Mouse (Mus musculus) R1 (cell line): ENCODE measurements at regions not wholly inside any gene's neighbourhood (a gene's known extent, or its start where the extent isn't known, plus 50 kb on each side); places are given as distances from the start of the nearest gene placed in this dataset.
A peak's percentile ranks its signal among the peaks of the same experiment; 100 is the strongest.

Experiments
- DNase-seq: peaks from one replicate; pipeline ENCODE4 v3.0.0-alpha.2; 2018; ENCODE audit warnings: low read depth, low spot score

DNA sequence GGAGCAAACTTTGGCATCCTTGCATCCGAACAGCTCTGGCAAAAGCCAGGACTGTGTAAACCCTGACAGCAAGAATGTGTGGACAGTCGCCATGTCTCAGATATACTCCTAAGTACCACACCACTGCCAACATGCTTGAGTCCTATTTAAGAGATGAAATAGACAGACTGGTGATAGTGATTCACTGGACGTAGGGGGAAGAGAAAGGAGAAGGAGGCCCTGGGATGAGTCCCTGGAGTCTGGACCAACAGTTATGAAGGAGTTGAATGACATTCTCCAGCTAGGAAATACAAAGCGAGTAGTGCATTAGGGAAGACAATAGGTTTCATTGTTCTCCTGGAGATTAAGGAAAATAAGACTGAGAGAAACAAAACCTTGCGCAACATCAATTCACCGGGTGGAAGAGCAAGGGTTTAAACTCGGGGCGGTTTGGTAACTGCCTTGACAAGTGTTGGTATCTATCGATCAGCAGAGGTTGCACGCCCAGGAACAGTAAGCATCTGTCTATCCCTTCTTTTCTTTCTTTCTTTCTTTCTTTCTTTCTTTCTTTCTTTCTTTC, 54.3 kb upstream of the Nrbf2 start:
- peak; percentile 30 for DNase-seq

- DNase-seq: no peak
Measured at GRCm38 (mm10) chr10:67344722-67345121, 59.6 kb upstream of the Nrbf2 start.

DNA sequence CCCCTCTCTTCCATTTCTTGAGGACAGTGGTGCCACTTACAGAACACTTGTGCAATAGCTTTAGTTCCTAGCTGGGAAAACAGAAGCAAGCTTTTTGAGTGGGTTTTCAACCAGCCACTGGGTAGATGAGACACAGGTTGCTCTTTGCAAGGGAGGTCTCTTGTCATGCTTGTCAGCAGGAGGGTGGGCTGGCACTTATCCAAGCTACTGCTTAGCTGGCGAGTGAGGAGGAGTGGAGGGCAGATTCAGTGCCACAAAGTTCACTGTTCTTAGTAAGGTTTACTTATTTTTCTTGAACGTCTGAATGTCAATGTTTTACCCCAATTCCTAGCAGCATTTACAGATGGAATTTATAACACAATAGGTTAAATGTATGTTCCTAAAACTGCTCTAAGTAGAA, 65.9 kb upstream of the Nrbf2 start:
- DNase-seq: no peak

DNA sequence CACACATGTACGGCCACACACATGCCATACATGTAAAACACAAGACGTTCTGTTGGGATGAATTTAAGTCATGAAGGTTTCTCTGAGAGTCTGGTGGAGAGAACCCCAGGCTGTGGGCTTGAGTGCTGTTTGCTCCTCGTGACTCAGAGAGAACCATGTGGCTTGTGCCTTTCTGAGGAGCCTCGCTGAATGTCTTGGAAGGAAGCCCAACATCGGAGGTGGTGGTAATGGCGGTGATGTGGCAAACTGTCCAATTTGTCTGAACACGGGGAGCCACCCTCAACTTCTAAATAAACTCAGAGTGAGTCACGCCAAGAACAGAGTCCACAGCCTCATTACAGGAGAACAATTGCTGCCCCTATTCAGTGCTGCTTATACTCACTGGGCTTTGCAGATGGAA, 75.7 kb upstream of the Nrbf2 start:
- DNase-seq: no peak

DNA sequence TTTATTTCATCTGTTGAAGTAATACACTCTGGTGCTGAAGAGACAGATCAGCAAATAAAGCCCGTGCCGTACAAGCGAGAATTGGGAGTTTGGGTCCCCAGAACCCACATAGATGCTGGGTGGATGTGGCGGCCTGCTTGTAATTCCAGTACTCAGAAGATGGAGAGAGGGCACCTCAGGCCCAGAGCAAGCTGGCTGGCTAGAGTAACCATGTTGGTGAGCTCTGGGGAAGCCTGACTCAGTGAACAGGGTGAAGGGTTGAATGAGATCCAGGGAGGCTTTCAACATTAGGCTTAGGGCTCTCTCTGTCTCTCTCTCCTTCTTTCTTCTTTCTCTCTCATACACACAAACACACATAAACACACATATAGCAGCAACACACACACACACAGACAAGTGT, 76.2 kb upstream of the Nrbf2 start:
- DNase-seq: no peak

DNA sequence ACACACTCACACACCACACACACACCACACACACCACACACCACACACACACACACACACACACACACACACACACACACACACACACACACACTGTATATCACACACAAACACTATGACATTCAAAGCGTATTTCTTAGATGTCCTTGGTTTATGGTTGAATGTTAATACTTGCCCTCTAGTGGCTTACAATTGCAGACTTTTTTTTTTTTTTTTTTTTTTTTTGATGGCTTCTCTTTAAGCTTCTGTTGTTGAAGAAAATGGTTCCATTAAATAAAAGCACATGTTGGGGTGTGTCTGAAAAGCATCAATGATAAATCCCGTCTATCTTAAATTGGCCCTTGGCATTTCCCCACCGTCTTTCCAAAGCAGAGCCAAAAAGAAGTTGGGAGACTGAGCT, 79.5 kb upstream of the Nrbf2 start:
- no peak for DNase-seq

- DNase-seq: no peak
Measured at GRCm38 (mm10) chr10:67365158-67365557, 80.1 kb upstream of the Nrbf2 start.

DNA sequence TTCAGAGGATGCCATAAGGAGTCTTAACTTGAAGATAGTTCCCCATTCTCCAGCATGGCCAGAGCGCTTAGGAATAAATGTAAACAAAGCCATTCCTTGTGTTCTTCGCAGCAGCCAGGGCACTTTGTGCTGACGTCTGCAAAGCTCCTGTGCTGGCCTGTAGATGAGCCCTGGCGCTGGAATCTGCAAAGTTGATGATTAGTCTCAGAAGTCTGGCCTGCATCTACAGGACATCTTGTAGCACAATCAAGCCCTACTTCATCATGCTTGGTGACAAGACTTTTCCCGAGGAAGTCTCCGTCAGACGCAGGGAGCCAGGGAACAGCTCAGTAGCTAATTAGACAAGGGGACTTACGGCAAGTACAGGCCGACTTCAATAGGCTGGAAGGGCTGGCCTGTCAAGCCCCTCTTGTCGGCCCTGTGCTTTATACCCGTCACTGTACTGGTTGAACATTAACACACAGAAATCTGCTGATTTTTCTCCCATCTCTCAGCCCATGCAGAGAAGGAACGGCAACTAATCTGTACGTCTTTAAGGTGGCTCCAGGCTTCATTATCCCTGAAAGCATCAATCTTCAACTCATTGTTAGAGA, 87.6 kb upstream of the Nrbf2 start:
- DNase-seq: no peak

DNA sequence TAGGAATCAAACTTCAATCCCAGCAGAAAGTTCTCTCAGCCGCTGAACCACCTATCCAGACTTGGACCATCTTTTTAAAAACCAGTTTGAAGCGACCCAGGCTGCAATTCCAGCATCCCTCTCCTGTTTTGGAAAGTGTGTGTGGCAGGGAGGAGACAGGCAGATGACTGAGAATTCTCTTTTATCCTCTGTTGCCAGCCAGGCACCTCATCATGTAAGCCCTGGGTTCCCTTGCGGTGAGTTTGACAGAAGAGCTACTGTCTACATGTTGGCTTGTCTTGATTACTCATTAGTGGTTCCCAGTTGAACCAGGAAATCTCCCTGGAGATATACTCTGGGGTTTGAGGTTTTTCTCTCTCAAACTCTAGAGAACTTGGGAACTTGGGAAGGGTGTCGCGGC, 91.5 kb upstream of the Nrbf2 start:
- no peak for DNase-seq

GRCm38 (mm10) chr10:67377643-67378223, 92.6 kb upstream of the Nrbf2 start:
- DNase-seq: no peak

GRCm38 (mm10) chr10:67380174-67380573, 95.1 kb upstream of the Nrbf2 start:
- DNase-seq: no peak

DNA sequence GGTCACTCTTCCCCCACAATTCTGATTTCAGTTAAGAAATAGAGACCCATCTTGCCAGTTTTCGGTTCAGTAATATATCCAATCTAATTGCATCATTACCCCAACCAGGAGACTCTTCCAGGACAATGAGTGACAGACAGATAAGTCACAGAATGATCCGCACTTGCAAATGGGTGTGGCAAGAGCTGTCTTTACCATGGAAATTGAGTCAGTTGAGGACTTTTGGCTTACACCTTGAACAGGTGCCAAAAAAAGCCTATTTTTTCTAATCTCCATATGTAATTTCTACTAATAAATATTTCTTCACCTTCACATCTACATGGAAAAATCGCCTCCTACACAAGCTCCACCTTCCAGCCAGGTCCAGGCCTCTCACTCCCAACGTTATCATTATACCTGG, 98.2 kb upstream of the Nrbf2 start:
- no peak for DNase-seq

- no peak for DNase-seq
Measured at GRCm38 (mm10) chr10:67383802-67384567, 98.9 kb upstream of the Nrbf2 start.

DNA sequence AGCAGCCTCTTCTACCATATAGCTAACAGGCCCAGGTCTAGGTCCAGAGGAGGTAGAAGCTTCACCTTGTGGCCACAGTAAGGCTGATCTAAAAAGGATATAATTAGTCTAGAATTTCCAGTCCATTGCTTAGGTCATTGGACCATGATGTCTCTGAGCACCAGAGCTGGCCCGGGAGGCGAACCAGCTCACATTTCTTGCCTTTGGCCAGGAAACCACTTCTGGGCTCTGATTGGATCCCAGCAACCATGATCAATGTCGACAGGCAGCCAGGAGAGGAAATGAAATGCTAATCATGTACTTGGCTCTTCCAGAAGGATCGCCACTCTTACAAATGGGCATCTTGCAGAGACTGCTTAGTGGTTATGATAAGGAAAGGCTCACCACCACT, 99.5 kb upstream of the Nrbf2 start:
- no peak for DNase-seq

DNA sequence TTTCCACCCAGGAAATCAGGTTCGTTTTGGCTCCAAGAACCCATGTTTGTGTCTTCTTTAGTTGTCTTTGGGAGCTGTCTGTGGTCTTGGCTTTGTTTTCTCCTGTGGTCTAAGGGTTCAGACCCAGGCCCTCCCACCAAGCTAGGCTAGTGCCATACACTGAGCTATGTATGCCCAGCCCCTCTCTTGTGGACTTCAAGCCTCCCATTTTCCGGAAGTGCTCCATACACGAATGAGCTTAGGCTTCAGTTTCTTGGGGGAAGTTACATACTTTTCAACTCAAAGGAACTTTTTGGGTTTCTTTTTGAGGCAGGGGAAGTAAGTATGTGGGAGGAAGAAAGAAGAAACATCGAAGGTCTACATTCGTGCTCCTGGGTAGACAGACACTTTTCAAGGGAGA, 100.9 kb upstream of the Nrbf2 start:
- no peak for DNase-seq

DNA sequence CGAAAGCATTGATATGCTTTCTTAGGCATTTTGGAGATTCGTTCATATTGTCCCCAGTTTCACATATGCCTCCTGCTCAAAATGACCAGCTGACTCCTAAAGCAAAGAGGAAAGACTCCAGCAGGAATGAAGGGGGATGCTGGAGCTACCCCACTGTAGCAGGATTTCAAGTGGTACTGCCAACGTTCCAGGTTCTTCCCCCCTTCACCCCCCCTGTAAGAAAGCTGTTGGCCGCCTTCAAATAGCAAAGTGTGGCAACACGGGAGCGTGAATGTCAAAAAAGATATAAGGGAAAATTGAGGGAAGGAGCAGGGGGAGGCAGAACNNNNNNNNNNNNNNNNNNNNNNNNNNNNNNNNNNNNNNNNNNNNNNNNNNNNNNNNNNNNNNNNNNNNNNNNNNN, 103.7 kb upstream of the Nrbf2 start:
- no peak for DNase-seq

- DNase-seq: no peak
Measured at GRCm38 (mm10) chr10:67400434-67400833, 115.3 kb upstream of the Nrbf2 start.

GRCm38 (mm10) chr10:67401409-67401808, 116.3 kb upstream of the Nrbf2 start:
- DNase-seq: no peak

- no peak for DNase-seq
Measured at GRCm38 (mm10) chr10:67417529-67417928, 117.7 kb upstream of the Egr2 start.

- no peak for DNase-seq
Measured at GRCm38 (mm10) chr10:67420761-67421160, 114.5 kb upstream of the Egr2 start.

GRCm38 (mm10) chr10:67425407-67425806, 109.9 kb upstream of the Egr2 start:
- peak; percentile 70 for DNase-seq

DNA sequence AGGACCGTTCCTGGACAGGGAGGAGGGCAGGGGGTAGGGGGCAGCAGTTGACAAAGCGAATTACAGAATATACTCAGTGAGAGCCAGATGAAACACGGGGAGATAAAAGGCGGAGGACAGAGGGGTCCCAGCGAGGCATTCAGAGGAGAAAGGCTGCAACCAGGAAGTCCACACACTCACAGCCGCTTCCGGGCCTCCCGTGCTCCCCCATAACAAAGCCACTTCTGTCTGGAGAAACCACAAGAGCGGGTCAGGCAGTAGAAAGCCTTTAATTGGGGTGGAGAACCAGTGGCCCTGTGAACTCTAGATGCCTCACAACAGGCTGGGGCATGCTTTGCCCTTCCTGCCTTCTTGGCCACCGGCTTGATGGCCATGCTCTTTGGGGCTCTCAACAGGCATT, 108.1 kb upstream of the Egr2 start:
- DNase-seq: peak; percentile 20

- DNase-seq: no peak
Measured at GRCm38 (mm10) chr10:67430805-67431204, 104.5 kb upstream of the Egr2 start.
